Mouse (Mus musculus) embryo, embryonic 10.5 days (tissue): Measurements from ENCODE around the gene Disp3.

ENCODE experiments used
- DNase-seq: peaks from one replicate; pipeline ENCODE4 v3.0.0-alpha.2; 2015; ENCODE audit warnings: low spot score

Gene Disp3

DNA sequence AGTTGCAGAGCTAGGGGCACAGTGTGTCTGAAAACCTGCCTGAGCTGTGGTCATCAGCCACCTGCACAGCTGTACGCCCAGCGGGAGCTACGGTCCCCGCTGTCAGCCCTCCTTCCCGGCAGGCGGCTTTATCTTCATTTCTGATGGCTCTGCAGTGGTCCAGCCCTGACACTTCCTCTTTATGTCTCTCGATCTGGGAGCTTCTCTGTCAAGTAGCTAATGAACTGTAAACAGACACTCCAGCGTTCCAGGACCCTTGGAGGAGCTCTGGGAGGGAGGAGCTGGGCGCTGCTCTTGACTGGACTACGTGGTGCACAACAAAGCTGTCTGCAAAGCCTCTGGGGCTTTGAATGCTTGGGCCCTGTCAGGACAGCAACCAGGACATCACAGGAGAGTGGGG, 67.1 kb downstream of the Disp3 start:
- no peak for DNase-seq

DNA sequence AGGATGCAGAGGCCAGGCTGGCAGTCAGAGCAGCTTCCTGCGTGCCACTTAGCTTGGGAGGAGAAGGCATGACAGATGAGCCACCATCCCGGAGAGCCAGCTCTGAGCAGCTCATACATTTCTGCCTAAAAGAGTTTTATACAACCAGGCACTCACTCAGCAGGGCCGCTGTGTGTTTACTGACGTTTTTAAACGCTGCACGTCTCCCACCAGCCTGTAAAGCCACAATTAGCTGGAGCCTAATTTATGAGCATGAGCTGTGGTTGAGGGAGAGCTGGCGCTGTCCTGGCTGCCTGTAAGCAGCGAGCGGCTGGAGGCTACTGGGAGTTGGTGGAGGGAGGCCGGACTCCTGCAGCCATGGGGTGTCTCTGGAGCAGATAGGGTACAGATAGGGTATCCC, 69.5 kb downstream of the Disp3 start:
- DNase-seq: no peak

DNA sequence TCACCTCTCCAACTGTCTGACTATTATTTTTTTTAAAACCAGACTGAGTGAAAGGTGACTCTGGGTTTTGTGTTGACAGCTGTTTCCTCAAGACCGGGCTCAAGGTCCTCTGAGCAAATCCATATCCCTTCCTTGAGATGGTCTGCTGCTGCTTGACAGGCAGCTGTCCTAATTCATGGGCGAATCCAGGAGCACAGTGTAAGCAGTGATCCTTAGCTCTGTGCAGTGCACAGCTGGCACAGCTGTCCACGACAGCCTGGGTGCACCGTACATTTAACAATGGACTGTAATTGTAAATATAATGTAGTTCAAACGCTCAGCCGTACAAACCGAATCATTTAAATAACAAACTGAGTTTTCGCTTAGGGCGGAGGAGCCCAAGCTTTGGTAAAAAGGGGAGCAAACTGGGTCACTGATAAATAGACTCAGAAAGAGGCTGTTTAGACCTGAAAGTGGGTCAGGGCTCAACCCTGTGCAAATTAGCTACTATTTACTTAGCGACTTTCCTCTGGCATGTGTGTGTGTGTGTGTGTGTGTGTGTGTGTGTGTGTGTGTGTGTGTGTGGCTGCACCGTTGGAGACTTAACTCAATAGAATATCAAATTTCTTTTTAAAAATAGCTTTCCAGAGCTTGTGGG, 72.4 kb downstream of the Disp3 start:
- no peak for DNase-seq

DNA sequence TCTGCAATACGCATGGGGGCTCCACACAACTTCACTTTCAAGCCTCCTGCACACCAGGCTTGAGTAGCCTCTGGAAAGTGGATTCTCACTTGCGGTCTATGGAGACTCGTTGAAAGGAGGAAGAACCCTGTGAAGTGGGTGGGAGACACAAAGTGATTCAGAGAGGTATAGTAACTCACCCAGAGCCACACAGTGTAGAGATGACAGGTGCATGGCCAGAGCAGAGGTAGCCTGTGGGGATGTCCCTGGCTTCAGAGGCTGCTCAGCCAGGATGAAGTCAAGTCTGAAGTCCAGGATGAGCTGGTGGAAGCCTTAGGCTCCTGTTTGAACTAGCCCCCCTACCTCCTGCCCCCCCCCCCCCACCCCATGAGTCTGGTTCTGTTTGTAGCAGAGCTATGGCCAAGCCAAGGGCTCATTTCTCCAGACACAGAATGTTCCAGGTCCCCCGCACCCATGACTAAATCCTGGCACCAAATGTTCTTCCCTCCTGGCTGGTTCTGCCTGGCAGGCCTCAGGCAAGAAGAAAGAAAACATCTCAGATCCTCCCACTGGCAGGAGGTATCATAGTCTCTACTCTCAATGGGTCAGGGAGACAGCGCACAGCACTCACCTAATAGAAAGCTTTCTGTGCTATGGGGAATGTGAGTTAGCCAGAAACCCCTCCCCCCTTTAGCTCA, 73.2 kb downstream of the Disp3 start:
- DNase-seq: no peak

DNA sequence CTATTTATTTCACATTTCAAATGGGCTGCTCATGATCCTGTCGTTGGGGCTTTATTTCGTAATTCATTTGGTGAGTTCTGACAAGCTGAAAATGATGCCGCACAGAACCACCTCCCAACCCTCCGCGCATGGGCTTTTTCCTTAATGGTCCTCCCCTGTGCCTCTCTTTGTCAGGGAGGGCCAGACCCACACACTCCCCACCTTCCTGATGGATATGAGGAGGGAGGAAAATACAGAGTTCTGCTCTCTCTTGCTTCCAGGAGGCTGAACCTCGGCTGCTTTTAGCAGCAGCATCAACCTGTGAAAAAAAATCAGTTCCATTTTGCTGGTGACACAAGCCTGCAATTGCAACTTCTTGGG, 82.9 kb downstream of the Disp3 start:
- DNase-seq: no peak

DNA sequence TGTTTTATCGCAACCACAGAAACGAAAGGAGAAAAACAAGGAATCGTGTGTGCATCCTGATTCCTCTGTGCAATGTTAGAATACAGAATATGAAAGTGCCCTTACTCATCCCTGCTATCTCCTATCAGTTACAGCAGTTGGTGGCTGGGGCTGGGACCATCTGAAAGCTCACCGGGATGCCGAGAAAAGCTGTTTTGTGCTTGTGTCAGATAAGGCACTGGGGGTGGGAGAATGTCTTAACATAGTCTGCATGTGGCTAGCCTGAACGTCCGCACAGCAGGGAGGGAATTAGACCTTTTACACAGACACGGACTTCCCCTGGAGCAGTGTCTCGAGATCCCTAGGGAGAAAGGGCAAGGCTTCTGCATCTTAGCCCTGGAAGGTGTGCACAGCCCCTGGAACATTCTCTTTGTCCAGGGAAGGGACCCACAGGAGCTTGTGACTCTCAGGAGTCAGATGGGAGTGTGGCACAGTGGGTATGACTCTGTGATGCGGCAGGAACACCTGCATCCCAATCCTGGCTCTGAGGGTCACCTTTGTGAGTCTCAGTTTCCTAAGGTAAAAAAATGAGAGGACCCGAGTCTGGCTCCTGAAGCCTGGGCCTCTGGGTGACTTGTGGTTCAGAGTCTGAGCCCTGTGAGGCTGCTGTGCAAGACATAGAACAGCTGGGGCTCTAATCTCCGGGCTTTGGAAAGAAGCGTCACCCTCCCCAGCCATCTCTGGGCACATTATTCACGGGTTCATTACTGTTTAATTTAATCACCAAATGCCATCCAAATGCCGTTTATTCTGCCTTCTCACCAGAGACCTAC, 83.5 kb downstream of the Disp3 start:
- no peak for DNase-seq

DNA sequence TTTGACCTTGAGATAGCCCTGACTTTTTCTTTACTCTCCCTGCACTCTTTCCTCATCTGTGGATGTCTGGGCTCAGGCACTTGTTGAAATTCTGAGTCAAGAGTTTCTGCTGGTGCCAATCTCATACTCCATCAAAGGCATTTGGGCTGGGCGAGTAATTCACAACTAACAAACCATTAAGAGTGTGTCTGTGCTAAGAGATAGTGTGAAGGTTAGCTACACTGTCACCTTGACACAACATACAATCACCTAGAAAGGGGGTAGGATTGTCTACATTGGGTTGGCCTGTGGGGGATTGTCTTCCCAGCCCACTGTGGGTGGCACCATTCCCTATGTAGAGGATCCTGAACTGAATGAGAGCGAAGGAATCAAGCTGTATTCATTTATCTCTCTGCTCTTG, 84.2 kb downstream of the Disp3 start:
- DNase-seq: no peak

DNA sequence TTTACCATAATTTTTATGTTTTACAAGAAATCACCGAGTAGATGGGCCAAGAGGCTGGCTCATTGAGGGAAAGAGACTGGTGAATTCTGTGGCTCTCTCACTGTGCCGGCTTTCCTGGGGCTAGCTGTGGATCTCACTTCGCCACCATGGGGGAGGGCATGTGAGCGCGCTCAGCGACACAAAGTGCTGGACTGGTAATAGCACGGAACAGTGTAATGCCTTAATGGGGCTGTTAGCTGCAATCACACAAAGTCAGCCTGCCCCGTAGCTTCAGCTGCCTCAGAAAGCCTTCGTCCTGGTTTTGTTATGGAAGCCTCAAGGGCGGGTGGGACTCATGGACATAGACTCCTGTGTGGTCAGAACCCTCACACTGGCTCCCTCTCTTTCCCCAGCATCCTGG, 89.0 kb downstream of the Disp3 start:
- DNase-seq: no peak

DNA sequence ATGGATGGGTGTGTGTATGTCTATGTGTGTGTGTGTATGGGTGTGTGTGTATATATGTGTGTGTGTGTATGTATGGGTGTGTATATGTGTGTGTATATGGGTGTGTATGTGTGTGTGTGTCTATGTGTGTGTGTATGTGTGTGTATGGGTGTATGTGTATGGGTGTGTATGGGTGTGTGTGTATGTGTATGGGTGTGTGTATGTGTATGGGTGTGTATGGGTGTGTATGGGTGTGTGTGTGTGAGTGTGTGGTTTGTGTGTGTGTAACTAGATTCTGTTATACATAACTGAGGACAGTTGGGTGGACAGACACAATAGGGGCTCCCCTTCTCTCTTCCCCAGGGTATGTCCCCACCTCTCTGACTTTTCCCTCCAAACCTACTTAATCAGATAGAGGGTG, 93.4 kb downstream of the Disp3 start:
- DNase-seq: no peak

DNA sequence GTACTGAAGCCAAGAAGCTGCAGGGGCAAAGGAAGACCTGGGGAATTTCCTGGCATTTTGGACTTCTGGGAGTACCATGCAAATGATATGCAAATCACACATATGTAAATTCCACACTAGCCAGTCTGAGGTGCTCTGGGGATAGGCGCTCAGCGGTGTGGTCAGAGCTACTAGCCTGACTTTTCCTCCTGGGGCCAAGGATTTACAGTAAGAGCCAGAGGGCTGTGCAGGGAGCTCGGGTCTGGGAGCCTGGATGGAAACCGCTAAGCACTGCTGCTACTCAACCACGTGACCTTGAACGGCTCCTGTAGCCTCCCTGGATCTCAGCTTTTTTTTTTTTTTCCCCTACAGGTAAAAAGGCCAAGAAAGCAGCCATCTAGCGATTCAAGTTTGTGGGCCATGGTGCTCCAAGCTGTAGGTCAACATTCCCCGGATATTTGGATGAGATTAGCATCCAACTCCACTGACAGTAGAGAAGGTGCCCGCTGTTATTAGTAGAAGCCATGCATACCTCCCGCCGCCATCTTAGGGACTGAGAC, 95.0 kb downstream of the Disp3 start:
- DNase-seq: no peak
